Mouse (Mus musculus): ENCODE results near the gene Orm2.

DNA sequence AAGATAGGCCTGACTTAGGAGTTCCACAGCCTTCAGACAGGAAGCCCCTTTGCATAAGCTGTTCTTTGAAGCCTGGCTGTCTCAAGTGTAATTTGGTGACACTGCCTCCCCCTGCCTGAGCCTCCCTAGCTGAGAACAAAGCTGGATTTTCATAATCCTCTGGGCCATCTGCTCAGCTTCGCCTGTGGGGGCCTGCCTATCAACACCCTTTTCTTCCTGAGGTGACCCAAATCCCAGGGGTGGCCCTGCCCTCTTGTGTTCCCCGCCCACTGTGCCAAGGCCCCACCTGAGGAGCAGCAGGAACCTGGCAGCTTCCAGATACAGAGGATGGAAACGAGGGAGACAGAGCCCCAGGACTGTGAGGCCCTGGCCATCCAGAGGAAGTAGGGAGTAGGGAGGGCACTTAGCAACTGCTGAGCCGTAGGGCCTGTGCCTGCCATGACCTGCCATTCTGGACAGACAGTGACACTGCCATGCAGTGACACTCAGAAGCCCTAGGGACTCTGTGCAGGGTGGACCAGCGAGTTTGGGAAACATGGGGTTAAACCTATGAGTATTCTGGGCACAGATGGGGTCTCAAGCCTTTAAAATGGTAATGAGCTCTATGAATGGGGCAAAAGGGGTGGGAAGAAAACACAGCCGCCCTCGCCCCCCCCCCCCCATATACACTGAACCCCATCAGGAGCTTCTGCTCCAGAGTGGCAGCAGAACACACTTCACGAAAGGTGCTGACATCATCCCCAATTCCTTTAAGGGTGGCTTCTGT lies 27.1 kb downstream of the Orm2 start:
- TF ChIP-seq CTCF (IDR thresholded peaks at IDR 0.05; ENCODE audit: extremely low read depth, insufficient read depth, insufficient read length, insufficient replicate concordance) (no peak), POLR2A (IDR thresholded peaks at IDR 0.05; ENCODE audit: low read depth, low read length) (no peak)
